Mouse (Mus musculus): ENCODE measurements around the gene Enpep. TPM values are rescaled to one million over a fixed set of nuclear protein-coding genes. Genes with fewer than 3 reads are reported as not detected.

Enpep gene
- polyA plus RNA-seq, 1 experiment: 0.10 TPM

GRCm38 (mm10) chr3:129270044-129270443 is 62.5 kb downstream of the Enpep start:
- TF ChIP-seq USF1 (IDR thresholded peaks at IDR 0.05; ENCODE audit: low read depth) (no peak), POLR2AphosphoS2 (IDR thresholded peaks at IDR 0.05; ENCODE audit: insufficient read length, low read depth) (no peak), REST (IDR thresholded peaks at IDR 0.05; ENCODE audit: insufficient read depth, insufficient read length) (no peak), POLR2A (IDR thresholded peaks at IDR 0.05; ENCODE audit: insufficient read length, low read depth) (no peak), MYOD1 (IDR thresholded peaks at IDR 0.05; ENCODE audit: control insufficient read depth in 1 of 3, insufficient read length in 2 of 3, low read depth in 2 of 3) (no peak), E2F4 (IDR thresholded peaks at IDR 0.05; ENCODE audit: insufficient read depth) (no peak), MYOG (IDR thresholded peaks at IDR 0.05; ENCODE audit: control insufficient read depth in 1 of 3, insufficient read depth in 1 of 3, insufficient read length in 2 of 3, low read depth in 2 of 3) (no peak), TCF3 (IDR thresholded peaks at IDR 0.05; ENCODE audit: insufficient read length, low read depth) (no peak), CEBPB (IDR thresholded peaks at IDR 0.05; ENCODE audit: insufficient read depth, poor library complexity, severe bottlenecking) (no peak), SRF (IDR thresholded peaks at IDR 0.05; ENCODE audit: control insufficient read depth, insufficient read length, low read depth) (no peak), MAX (IDR thresholded peaks at IDR 0.05; ENCODE audit: low read depth) (no peak), TCF12 (IDR thresholded peaks at IDR 0.05; ENCODE audit: insufficient read depth, poor library complexity, severe bottlenecking) (no peak)
- H3K27me3 ChIP-seq (ENCODE audit: control insufficient read depth, insufficient read depth, insufficient read length): no peaks in the 10 kb centered on the region
- H3K4me3 ChIP-seq: no peak overlapping the region
- no peak overlapping the region for H3ac ChIP-seq (ENCODE audit: control insufficient read depth, insufficient read length)
- no peak overlapping the region for H3K4me2 ChIP-seq (ENCODE audit: low read depth)
- H3K79me2 ChIP-seq (ENCODE audit: control insufficient read depth, insufficient read depth): no peaks in the 10 kb centered on the region
- H3K36me3 ChIP-seq (ENCODE audit: control insufficient read depth, insufficient read depth): no peaks in the 10 kb centered on the region

GRCm38 (mm10) chr3:129268886-129269683 is 63.4 kb downstream of the Enpep start:
- Histone ChIP-seq H3K36me3 (ENCODE audit: control insufficient read depth, insufficient read depth) (no peaks in the 10 kb centered on the region), H3K79me2 (ENCODE audit: control insufficient read depth, insufficient read depth) (no peaks in the 10 kb centered on the region), H3K27me3 (ENCODE audit: control insufficient read depth, insufficient read depth, insufficient read length) (no peaks in the 10 kb centered on the region), H3ac (ENCODE audit: control insufficient read depth, insufficient read length) (no peak overlapping the region), H3K4me2 (ENCODE audit: low read depth) (no peak overlapping the region), H3K4me3 (no peak overlapping the region)
- TF ChIP-seq POLR2A (IDR thresholded peaks at IDR 0.05; ENCODE audit: insufficient read length, low read depth) (no peak), SRF (IDR thresholded peaks at IDR 0.05; ENCODE audit: control insufficient read depth, insufficient read length, low read depth) (no peak), MYOD1 (IDR thresholded peaks at IDR 0.05; ENCODE audit: control insufficient read depth in 1 of 3, insufficient read length in 2 of 3, low read depth in 2 of 3) (no peak), TCF12 (IDR thresholded peaks at IDR 0.05; ENCODE audit: insufficient read depth, poor library complexity, severe bottlenecking) (no peak), REST (IDR thresholded peaks at IDR 0.05; ENCODE audit: insufficient read depth, insufficient read length) (no peak), CEBPB (IDR thresholded peaks at IDR 0.05; ENCODE audit: insufficient read depth, poor library complexity, severe bottlenecking) (no peak), E2F4 (IDR thresholded peaks at IDR 0.05; ENCODE audit: insufficient read depth) (no peak), USF1 (IDR thresholded peaks at IDR 0.05; ENCODE audit: low read depth) (no peak)

GRCm38 (mm10) chr3:129258497-129258896 is 74.0 kb downstream of the Enpep start:
- Histone ChIP-seq H3K36me3 (ENCODE audit: control insufficient read depth, insufficient read depth) (no peaks in the 10 kb centered on the region), H3K27me3 (ENCODE audit: control insufficient read depth, insufficient read depth, insufficient read length) (no peaks in the 10 kb centered on the region), H3K4me3 (no peak overlapping the region), H3ac (ENCODE audit: control insufficient read depth, insufficient read length) (no peak overlapping the region), H3K4me2 (ENCODE audit: low read depth) (no peak overlapping the region), H3K79me2 (ENCODE audit: control insufficient read depth, insufficient read depth) (no peaks in the 10 kb centered on the region)
- TF ChIP-seq POLR2A (IDR thresholded peaks at IDR 0.05; ENCODE audit: insufficient read length, low read depth) (no peak), TCF3 (IDR thresholded peaks at IDR 0.05; ENCODE audit: insufficient read length, low read depth) (no peak), TCF12 (IDR thresholded peaks at IDR 0.05; ENCODE audit: insufficient read depth, poor library complexity, severe bottlenecking) (no peak), CEBPB (IDR thresholded peaks at IDR 0.05; ENCODE audit: insufficient read depth, poor library complexity, severe bottlenecking) (no peak), MYOD1 (IDR thresholded peaks at IDR 0.05; ENCODE audit: control insufficient read depth in 1 of 3, insufficient read length in 2 of 3, low read depth in 2 of 3) (no peak), POLR2AphosphoS2 (IDR thresholded peaks at IDR 0.05; ENCODE audit: insufficient read length, low read depth) (no peak), MAX (IDR thresholded peaks at IDR 0.05; ENCODE audit: low read depth) (no peak)

GRCm38 (mm10) chr3:129256766-129257165 is 75.8 kb downstream of the Enpep start:
- Histone ChIP-seq H3K4me3 (no peak overlapping the region), H3K27me3 (ENCODE audit: control insufficient read depth, insufficient read depth, insufficient read length) (no peaks in the 10 kb centered on the region), H3K79me2 (ENCODE audit: control insufficient read depth, insufficient read depth) (no peaks in the 10 kb centered on the region), H3ac (ENCODE audit: control insufficient read depth, insufficient read length) (no peak overlapping the region), H3K36me3 (ENCODE audit: control insufficient read depth, insufficient read depth) (no peaks in the 10 kb centered on the region), H3K4me2 (ENCODE audit: low read depth) (no peak overlapping the region)
- TF ChIP-seq MYOG (IDR thresholded peaks at IDR 0.05; ENCODE audit: control insufficient read depth in 1 of 3, insufficient read depth in 1 of 3, insufficient read length in 2 of 3, low read depth in 2 of 3): no peak
- no peak for TF ChIP-seq POLR2A (IDR thresholded peaks at IDR 0.05; ENCODE audit: insufficient read length, low read depth)
- TF ChIP-seq MYOD1 (IDR thresholded peaks at IDR 0.05; ENCODE audit: control insufficient read depth in 1 of 3, insufficient read length in 2 of 3, low read depth in 2 of 3): no peak
- no peak for TF ChIP-seq SRF (IDR thresholded peaks at IDR 0.05; ENCODE audit: control insufficient read depth, insufficient read length, low read depth)
- TF ChIP-seq TCF3 (IDR thresholded peaks at IDR 0.05; ENCODE audit: insufficient read length, low read depth): no peak
- no peak for TF ChIP-seq USF1 (IDR thresholded peaks at IDR 0.05; ENCODE audit: low read depth)
- no peak for TF ChIP-seq TCF12 (IDR thresholded peaks at IDR 0.05; ENCODE audit: insufficient read depth, poor library complexity, severe bottlenecking)

GRCm38 (mm10) chr3:129256283-129256682 is 76.2 kb downstream of the Enpep start:
- H3K27me3 ChIP-seq (ENCODE audit: control insufficient read depth, insufficient read depth, insufficient read length): no peaks in the 10 kb centered on the region
- no peaks in the 10 kb centered on the region for H3K36me3 ChIP-seq (ENCODE audit: control insufficient read depth, insufficient read depth)
- H3ac ChIP-seq (ENCODE audit: control insufficient read depth, insufficient read length): no peak overlapping the region
- no peak overlapping the region for H3K4me3 ChIP-seq
- H3K4me2 ChIP-seq (ENCODE audit: low read depth): no peak overlapping the region
- no peaks in the 10 kb centered on the region for H3K79me2 ChIP-seq (ENCODE audit: control insufficient read depth, insufficient read depth)
- TF ChIP-seq POLR2A (IDR thresholded peaks at IDR 0.05; ENCODE audit: insufficient read length, low read depth) (no peak), USF1 (IDR thresholded peaks at IDR 0.05; ENCODE audit: low read depth) (no peak), CEBPB (IDR thresholded peaks at IDR 0.05; ENCODE audit: insufficient read depth, poor library complexity, severe bottlenecking) (no peak), SRF (IDR thresholded peaks at IDR 0.05; ENCODE audit: control insufficient read depth, insufficient read length, low read depth) (no peak), MAX (IDR thresholded peaks at IDR 0.05; ENCODE audit: low read depth) (no peak), POLR2AphosphoS2 (IDR thresholded peaks at IDR 0.05; ENCODE audit: insufficient read length, low read depth) (no peak), REST (IDR thresholded peaks at IDR 0.05; ENCODE audit: insufficient read depth, insufficient read length) (no peak), MYOD1 (IDR thresholded peaks at IDR 0.05; ENCODE audit: control insufficient read depth in 1 of 3, insufficient read length in 2 of 3, low read depth in 2 of 3) (no peak), MYOG (IDR thresholded peaks at IDR 0.05; ENCODE audit: control insufficient read depth in 1 of 3, insufficient read depth in 1 of 3, insufficient read length in 2 of 3, low read depth in 2 of 3) (no peak), TCF3 (IDR thresholded peaks at IDR 0.05; ENCODE audit: insufficient read length, low read depth) (no peak), TCF12 (IDR thresholded peaks at IDR 0.05; ENCODE audit: insufficient read depth, poor library complexity, severe bottlenecking) (no peak), E2F4 (IDR thresholded peaks at IDR 0.05; ENCODE audit: insufficient read depth) (no peak)

All from myocyte (in vitro differentiated cells).